Mouse (Mus musculus) small intestine, adult 2 months (tissue): Measurements from ENCODE around the gene Olfr589.
"Not testable (repeated sequence)": the region's sequence is repeated elsewhere in the genome, so short reads cannot be mapped to it uniquely, and the experiment has no call there.

Experiments
- CTCF ChIP-seq: fragments of 200-500 bp; IDR thresholded peaks from 2 replicates; pipeline ENCODE4 v1.5.1; 2012; ENCODE audit warnings: low read depth, mild to moderate bottlenecking, control low read depth, inconsistent platforms, low read length, moderate library complexity, mixed read lengths; ENCODE audit not compliant: insufficient replicate concordance, insufficient read length; ENCODE audit errors: extremely low read depth
- POLR2A ChIP-seq: fragments of 200-500 bp; IDR thresholded peaks from 2 replicates; pipeline ENCODE4 v1.6.1; 2012; ENCODE audit warnings: low read depth, mild to moderate bottlenecking, control low read depth, inconsistent platforms, low read length, moderate library complexity

- not testable (repeated sequence) for TF ChIP-seq POLR2A, CTCF
Observed at GRCm38 (mm10) chr7:103184503-103184902, 28.3 kb upstream of the Olfr589 start, which contains the start of gene Olfr592.
